Mouse (Mus musculus): Measurements from ENCODE around the gene Prpf38a. TPM values are rescaled to one million over a fixed set of nuclear protein-coding genes. Genes with fewer than 3 reads are reported as not detected.

Gene Prpf38a
- 91.6 and 93.9 TPM in 2 replicates for polyA plus RNA-seq (2015; fragmentation: Nextera tagmentation; extraction: Ambion mirVana)

GRCm38 (mm10) chr4:108578840-108579742 is at the start of gene Prpf38a, which contains the start of gene Orc1:
Prpf38a (minus strand) TSS chr4:108579336.
Orc1 (plus strand) TSS chr4:108579423.
- peak within 1 kb of the TSS; percentile 88 for H3K9ac ChIP-seq (replicated peaks; ENCODE audit: low read length)
- H3K27ac ChIP-seq (ENCODE audit: low read length), result peak within 1 kb of the TSS; percentile 82
- H3K4me3 ChIP-seq (ENCODE audit: low read length), result peak within 1 kb of the TSS; percentile 99
- H3K9me3 ChIP-seq (ENCODE audit: low read length), result no peaks in the 10 kb centered on the region
- peak; percentile 98 for ATAC-seq (ENCODE audit: low FRiP score, low TSS enrichment)
- H3K4me1 ChIP-seq (ENCODE audit: insufficient read depth, low read length), result peaks cover 23% of the 10 kb centered on the region
- H3K27me3 ChIP-seq (ENCODE audit: insufficient read depth, low read length), result no peaks in the 10 kb centered on the region
- H3K4me2 ChIP-seq (replicated peaks; ENCODE audit: low read depth, low read length), result peak within 1 kb of the TSS; percentile 90
- H3K36me3 ChIP-seq (ENCODE audit: insufficient read depth, low read length), result peaks cover 9% of the 10 kb centered on the region
- under 1% methylated on average over 64 of the region's 64 CpGs for WGBS

DNA sequence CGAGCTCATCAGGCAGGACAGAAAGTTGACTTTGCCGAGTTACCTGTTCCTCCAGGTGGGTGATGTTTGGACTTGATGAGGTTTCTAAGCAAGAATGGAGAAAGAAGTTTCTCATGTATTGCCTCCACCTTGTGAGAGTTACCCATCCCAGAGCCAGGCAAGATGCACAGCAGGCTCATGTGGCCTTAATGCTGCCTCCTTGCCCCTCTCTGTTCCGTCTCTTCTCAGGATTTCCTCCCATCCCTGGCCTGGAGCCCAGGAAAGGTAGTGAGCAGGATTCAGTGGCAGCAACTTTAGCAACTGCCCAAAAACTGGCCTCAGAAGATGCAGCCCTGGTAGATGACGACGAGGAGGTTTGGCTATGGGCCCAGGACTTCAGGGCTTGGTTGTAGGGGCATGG is 47.9 kb upstream of the Prpf38a start:
- ATAC-seq (ENCODE audit: low FRiP score, low TSS enrichment), result no peak
- Histone ChIP-seq H3K4me1 (ENCODE audit: insufficient read depth, low read length) (peaks cover 16% of the 10 kb centered on the region), H3K9me3 (ENCODE audit: low read length) (no peaks in the 10 kb centered on the region), H3K27me3 (ENCODE audit: insufficient read depth, low read length) (no peaks in the 10 kb centered on the region), H3K36me3 (ENCODE audit: insufficient read depth, low read length) (peaks cover 47% of the 10 kb centered on the region), H3K9ac (replicated peaks; ENCODE audit: low read length) (no peak overlapping the region), H3K4me3 (ENCODE audit: low read length) (no peak overlapping the region), H3K27ac (ENCODE audit: low read length) (no peak overlapping the region), H3K4me2 (replicated peaks; ENCODE audit: low read depth, low read length) (no peak overlapping the region)
- WGBS, result 83% methylated on average over 5 of the region's 5 CpGs

GRCm38 (mm10) chr4:108621504-108621903 is 42.4 kb upstream of the Prpf38a start:
- no peak overlapping the region for H3K27ac ChIP-seq (ENCODE audit: low read length)
- ATAC-seq (ENCODE audit: low FRiP score, low TSS enrichment), result no peak

GRCm38 (mm10) chr4:108620536-108620935 is 41.4 kb upstream of the Prpf38a start:
- peak overlapping the region; percentile 88 for H3K4me2 ChIP-seq (replicated peaks; ENCODE audit: low read depth, low read length)
- ATAC-seq (ENCODE audit: low FRiP score, low TSS enrichment), result 0 out of 2 replicates have a peak, but pooled peaks have one; percentile 3
- no peaks in the 10 kb centered on the region for H3K27me3 ChIP-seq (ENCODE audit: insufficient read depth, low read length)
- peak overlapping the region; percentile 96 for H3K9ac ChIP-seq (replicated peaks; ENCODE audit: low read length)
- peaks cover 10% of the 10 kb centered on the region; the same call in 1 of the 2 replicates for H3K36me3 ChIP-seq (ENCODE audit: insufficient read depth, low read length)
- WGBS, result 13% methylated on average over 8 of the region's 8 CpGs
- peak overlapping the region; percentile 86 for H3K4me3 ChIP-seq (ENCODE audit: low read length)
- peaks cover 15% of the 10 kb centered on the region for H3K4me1 ChIP-seq (ENCODE audit: insufficient read depth, low read length)
- peak overlapping the region; percentile 94 for H3K27ac ChIP-seq (ENCODE audit: low read length)
- no peaks in the 10 kb centered on the region for H3K9me3 ChIP-seq (ENCODE audit: low read length)

More at GRCm38 (mm10) chr4:108621504-108621903, 42.4 kb upstream of the Prpf38a start:
- no peaks in the 10 kb centered on the region for H3K27me3 ChIP-seq (ENCODE audit: insufficient read depth, low read length)
- peaks cover 20% of the 10 kb centered on the region; the same call in 1 of the 2 replicates for H3K36me3 ChIP-seq (ENCODE audit: insufficient read depth, low read length)
- no peak overlapping the region for H3K4me2 ChIP-seq (replicated peaks; ENCODE audit: low read depth, low read length)
- H3K4me3 ChIP-seq (ENCODE audit: low read length), result no peak overlapping the region
- H3K4me1 ChIP-seq (ENCODE audit: insufficient read depth, low read length), result peaks cover 15% of the 10 kb centered on the region
- 95% methylated on average over 6 of the region's 6 CpGs for WGBS
- H3K9ac ChIP-seq (replicated peaks; ENCODE audit: low read length), result no peak overlapping the region
- no peaks in the 10 kb centered on the region for H3K9me3 ChIP-seq (ENCODE audit: low read length)

DNA sequence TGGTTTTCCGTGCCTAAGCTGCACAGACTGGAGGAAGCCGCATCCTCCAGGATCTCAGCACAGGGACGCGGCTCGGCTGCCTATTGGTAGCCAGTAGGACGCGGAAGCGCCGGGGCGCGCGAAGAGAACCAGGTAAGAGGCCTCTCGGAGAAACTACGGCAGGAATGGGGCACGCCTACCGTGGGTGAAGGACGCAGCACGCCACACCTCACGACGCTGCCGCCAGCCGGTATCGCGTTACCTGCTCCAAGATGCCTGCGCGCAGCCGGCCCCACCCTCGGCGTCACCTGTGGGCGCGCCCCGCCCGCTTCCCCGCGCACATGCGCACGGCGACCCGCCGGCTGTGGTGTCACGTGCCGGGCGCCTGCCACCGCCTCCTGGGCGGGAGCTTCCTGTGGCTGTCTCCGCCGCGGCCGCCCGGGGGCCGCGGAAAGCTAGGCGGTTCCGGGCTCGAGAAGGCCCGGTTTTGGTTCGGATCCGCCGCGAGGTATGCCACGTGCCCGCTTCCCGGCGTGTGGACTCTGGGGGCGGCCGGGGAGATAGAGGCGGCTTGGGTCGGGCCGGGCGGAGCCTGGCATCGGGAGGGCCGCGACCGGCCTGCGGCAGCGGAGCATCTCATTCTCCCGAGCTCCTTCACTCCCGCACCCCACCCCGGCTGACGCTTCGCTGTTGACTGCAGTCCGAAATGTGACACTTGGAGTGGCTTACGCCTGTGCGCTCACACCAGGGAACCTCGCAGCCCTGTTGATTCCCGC is 40.6 kb upstream of the Prpf38a start, which contains the start of gene Cc2d1b:
Gene Cc2d1b, plus strand, starts transcription at position 354 of the 755 bp plus-strand sequence.
- Histone ChIP-seq H3K36me3 (ENCODE audit: insufficient read depth, low read length) (peaks cover 3% of the 10 kb centered on the region; the same call in 1 of the 2 replicates), H3K4me3 (ENCODE audit: low read length) (peak within 1 kb of the TSS; percentile 86), H3K4me1 (ENCODE audit: insufficient read depth, low read length) (peaks cover 15% of the 10 kb centered on the region), H3K9ac (replicated peaks; ENCODE audit: low read length) (peak within 1 kb of the TSS; percentile 96), H3K9me3 (ENCODE audit: low read length) (no peaks in the 10 kb centered on the region), H3K27me3 (ENCODE audit: insufficient read depth, low read length) (no peaks in the 10 kb centered on the region), H3K4me2 (replicated peaks; ENCODE audit: low read depth, low read length) (peak within 1 kb of the TSS; percentile 88), H3K27ac (ENCODE audit: low read length) (peak within 1 kb of the TSS; percentile 94)
- ATAC-seq (ENCODE audit: low FRiP score, low TSS enrichment), result peak; percentile 93
- under 1% methylated on average over 81 of the region's 86 CpGs for WGBS

DNA sequence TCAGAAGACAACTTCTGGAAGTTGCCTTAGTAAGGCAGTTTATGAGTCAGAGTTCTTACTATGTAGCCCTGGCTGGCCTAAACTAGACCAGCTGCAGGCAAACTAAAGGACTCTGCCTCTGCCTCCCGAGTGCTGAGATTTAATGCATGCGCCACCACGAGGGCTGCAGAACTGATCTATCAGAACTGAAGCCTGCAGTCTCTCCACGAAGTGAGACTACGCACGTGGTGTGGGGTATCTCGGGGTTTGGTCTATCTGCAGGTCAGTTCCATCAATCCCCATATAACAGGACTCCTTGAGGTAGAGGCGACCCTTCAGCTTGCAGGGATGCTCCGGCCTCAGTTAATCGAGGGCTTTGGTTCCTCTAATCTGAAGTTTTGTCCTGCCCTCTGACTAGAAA is 40.0 kb upstream of the Prpf38a start:
- Histone ChIP-seq H3K9ac (replicated peaks; ENCODE audit: low read length) (peak overlapping the region; percentile 96), H3K4me2 (replicated peaks; ENCODE audit: low read depth, low read length) (peak overlapping the region; percentile 88), H3K4me3 (ENCODE audit: low read length) (peak overlapping the region; percentile 86), H3K36me3 (ENCODE audit: insufficient read depth, low read length) (no peaks in the 10 kb centered on the region; the same call in 1 of the 2 replicates), H3K27me3 (ENCODE audit: insufficient read depth, low read length) (no peaks in the 10 kb centered on the region), H3K9me3 (ENCODE audit: low read length) (no peaks in the 10 kb centered on the region), H3K4me1 (ENCODE audit: insufficient read depth, low read length) (peaks cover 15% of the 10 kb centered on the region), H3K27ac (ENCODE audit: low read length) (peak overlapping the region; percentile 94)
- under 1% methylated on average over 10 of the region's 10 CpGs for WGBS
- ATAC-seq (ENCODE audit: low FRiP score, low TSS enrichment), result peak; percentile 37

DNA sequence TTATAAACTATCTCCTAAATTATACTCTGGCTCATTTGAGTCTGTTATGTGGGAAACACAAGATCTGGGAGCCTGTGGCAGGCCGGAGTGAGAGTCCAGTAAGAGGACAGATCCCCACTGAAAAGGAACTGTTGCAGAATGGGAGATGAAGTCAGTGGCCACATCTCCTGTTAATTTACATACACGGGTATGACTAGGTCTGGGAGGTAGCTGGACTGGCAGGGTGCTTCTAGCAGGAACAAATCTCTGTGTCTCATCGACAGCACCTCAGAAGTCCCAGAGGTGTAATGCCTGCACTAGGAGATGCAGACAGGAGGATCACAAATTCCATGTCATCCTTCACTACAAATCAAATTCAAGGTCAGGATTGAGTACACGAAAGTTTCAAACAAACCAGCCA is 39.5 kb upstream of the Prpf38a start:
- peak overlapping the region; percentile 86; the same call in 1 of the 2 replicates for H3K4me3 ChIP-seq (ENCODE audit: low read length)
- ATAC-seq (ENCODE audit: low FRiP score, low TSS enrichment), result no peak
- H3K9ac ChIP-seq (replicated peaks; ENCODE audit: low read length), result peak overlapping the region; percentile 96
- peak overlapping the region; percentile 94 for H3K27ac ChIP-seq (ENCODE audit: low read length)
- 63% methylated on average over 4 of the region's 4 CpGs for WGBS
- peaks cover 15% of the 10 kb centered on the region for H3K4me1 ChIP-seq (ENCODE audit: insufficient read depth, low read length)
- H3K9me3 ChIP-seq (ENCODE audit: low read length), result no peaks in the 10 kb centered on the region
- H3K36me3 ChIP-seq (ENCODE audit: insufficient read depth, low read length), result no peaks in the 10 kb centered on the region
- no peaks in the 10 kb centered on the region for H3K27me3 ChIP-seq (ENCODE audit: insufficient read depth, low read length)
- H3K4me2 ChIP-seq (replicated peaks; ENCODE audit: low read depth, low read length), result peak overlapping the region; percentile 88

DNA sequence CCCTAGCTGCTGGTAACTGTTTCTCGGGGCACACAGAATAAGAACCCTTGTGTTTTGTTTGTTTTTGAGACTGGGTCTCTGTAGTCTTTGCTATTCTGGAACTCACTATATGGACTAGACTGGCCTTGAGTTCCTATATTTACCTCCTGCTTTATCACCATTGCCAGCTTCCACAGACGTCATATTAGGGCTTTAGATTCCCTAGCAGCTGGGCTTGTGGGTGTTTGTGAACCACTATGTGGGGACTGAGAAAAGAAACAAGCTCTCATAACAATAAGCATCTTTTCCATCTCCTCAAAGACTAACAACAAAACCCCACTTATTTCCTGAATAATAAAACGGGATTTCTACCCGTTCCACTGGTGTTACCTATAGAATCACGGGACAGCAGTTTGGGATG is 31.8 kb upstream of the Prpf38a start:
- Histone ChIP-seq H3K36me3 (ENCODE audit: insufficient read depth, low read length) (0 out of 2 replicates have a peak, but pooled peaks cover 4% of the 10 kb centered on the region), H3K4me1 (ENCODE audit: insufficient read depth, low read length) (peaks cover 3% of the 10 kb centered on the region; the same call in 1 of the 2 replicates), H3K9me3 (ENCODE audit: low read length) (no peaks in the 10 kb centered on the region), H3K27me3 (ENCODE audit: insufficient read depth, low read length) (no peaks in the 10 kb centered on the region), H3K4me2 (replicated peaks; ENCODE audit: low read depth, low read length) (no peak overlapping the region), H3K27ac (ENCODE audit: low read length) (no peak overlapping the region), H3K9ac (replicated peaks; ENCODE audit: low read length) (no peak overlapping the region), H3K4me3 (ENCODE audit: low read length) (no peak overlapping the region)
- 92% methylated on average over 5 of the region's 5 CpGs for WGBS
- ATAC-seq (ENCODE audit: low FRiP score, low TSS enrichment), result no peak

DNA sequence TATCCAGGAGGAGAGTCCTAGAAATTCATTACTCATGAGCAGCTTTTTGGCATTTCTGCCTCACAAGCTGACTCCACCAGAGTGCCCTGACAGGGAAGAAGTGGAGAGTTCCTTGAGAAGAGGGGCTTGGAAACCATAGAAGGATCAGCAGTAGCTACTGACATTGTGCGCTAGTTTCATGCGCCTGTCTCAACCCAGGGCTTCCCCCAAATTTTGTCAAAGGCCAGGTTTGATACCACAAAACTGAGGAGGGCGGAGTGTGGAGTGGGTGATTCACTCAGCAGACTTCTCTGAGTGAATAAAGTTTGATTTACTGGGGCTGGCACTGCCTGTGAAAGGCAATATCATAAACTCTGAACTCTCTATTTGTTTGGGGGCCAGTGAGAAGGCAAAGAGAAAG is 29.5 kb upstream of the Prpf38a start:
- H3K36me3 ChIP-seq (ENCODE audit: insufficient read depth, low read length), result peaks cover 23% of the 10 kb centered on the region
- H3K4me1 ChIP-seq (ENCODE audit: insufficient read depth, low read length), result peaks cover 3% of the 10 kb centered on the region; the same call in 1 of the 2 replicates
- no peak overlapping the region for H3K9ac ChIP-seq (replicated peaks; ENCODE audit: low read length)
- 92% methylated on average over 3 of the region's 3 CpGs for WGBS
- ATAC-seq (ENCODE audit: low FRiP score, low TSS enrichment), result no peak
- H3K27me3 ChIP-seq (ENCODE audit: insufficient read depth, low read length), result no peaks in the 10 kb centered on the region
- H3K4me3 ChIP-seq (ENCODE audit: low read length), result no peak overlapping the region
- H3K4me2 ChIP-seq (replicated peaks; ENCODE audit: low read depth, low read length), result no peak overlapping the region
- H3K27ac ChIP-seq (ENCODE audit: low read length), result no peak overlapping the region
- H3K9me3 ChIP-seq (ENCODE audit: low read length), result no peaks in the 10 kb centered on the region
